ENCODE assay signal across 26 mouse cellular contexts in the genomic region with DNA sequence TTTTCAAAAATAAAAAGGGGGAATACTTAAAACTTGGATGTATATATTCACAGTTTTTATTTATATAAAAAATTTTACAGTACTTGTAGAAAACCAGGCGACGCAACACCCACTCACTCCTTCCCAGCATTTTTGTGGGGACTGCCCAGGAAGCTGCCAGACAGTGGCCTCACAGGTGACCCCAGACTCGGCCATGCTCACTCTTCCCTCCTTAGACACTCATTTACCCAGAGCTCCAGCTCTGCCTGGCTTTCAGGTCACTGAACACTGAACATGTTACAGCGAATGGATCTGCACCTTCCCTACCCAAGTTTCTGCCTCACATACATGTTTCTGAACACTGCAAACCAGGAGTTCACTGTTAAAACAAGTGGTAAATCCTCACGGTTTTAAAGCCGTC. TPM values are rescaled to one million over a fixed set of nuclear protein-coding genes. Genes with fewer than 3 reads are reported as not detected.
"Had no signal": no experiment of that assay in that cellular context is flagged by ENCODE, and none has a peak within 500 bp of the region (broad histone marks: within the 10 kb centered on the region; RNA-seq: fewer than 3 reads in every experiment).

No protein-coding gene starts in this region.

- DNase-seq: gastrocnemius, adult 2 months; gastrocnemius, postnatal 10 days; gastrocnemius, postnatal 25 days; heart, postnatal 10 days; heart, postnatal 4 days; layer of hippocampus, adult 9-11 months; liver; liver, embryonic 13.5 days; liver, postnatal 0 days; lung, adult 2 months had no signal

- H3K27me3 ChIP-seq: heart, embryonic 12.5 days; hindbrain, embryonic 12.5 days; intestine, embryonic 15.5 days; limb, embryonic 12.5 days; liver, embryonic 13.5 days; liver, embryonic 15.5 days had no signal

- H3K27ac ChIP-seq: gastrocnemius, adult 2 months; heart, embryonic 10.5 days; hindbrain, embryonic 10.5 days; hindbrain, embryonic 12.5 days; hindbrain, embryonic 14.5 days; intestine, embryonic 15.5 days; left cerebral cortex, adult 2 months; limb, embryonic 10.5 days; limb, embryonic 12.5 days; liver, embryonic 13.5 days; liver, embryonic 15.5 days had no signal

- H3K9ac ChIP-seq: heart, embryonic 12.5 days; hindbrain, embryonic 12.5 days; hindbrain, embryonic 14.5 days; intestine, embryonic 15.5 days; limb, embryonic 12.5 days; liver, embryonic 13.5 days; liver, embryonic 15.5 days; liver, postnatal 0 days had no signal

- ATAC-seq: forebrain, embryonic 16.5 days; hindbrain, embryonic 16.5 days; inflammation-experienced regulatory T-cells, adult 6 months; intestine, embryonic 15.5 days; intestine, postnatal 0 days; liver, postnatal 0 days had no signal

- H3K9me3 ChIP-seq: heart, embryonic 10.5 days; heart, embryonic 12.5 days; hindbrain, embryonic 10.5 days; hindbrain, embryonic 12.5 days; intestine, embryonic 15.5 days; limb, embryonic 10.5 days; limb, embryonic 12.5 days; liver, embryonic 13.5 days; liver, embryonic 15.5 days had no signal

- H3K4me3 ChIP-seq: gastrocnemius, adult 2 months; heart, embryonic 10.5 days; heart, embryonic 12.5 days; hindbrain, embryonic 10.5 days; hindbrain, embryonic 12.5 days; intestine, embryonic 15.5 days; left cerebral cortex, adult 2 months; limb, embryonic 10.5 days; limb, embryonic 12.5 days; liver, embryonic 13.5 days; liver, embryonic 15.5 days had no signal

- H3K4me2 ChIP-seq: heart, embryonic 12.5 days; hindbrain, embryonic 12.5 days; hindbrain, embryonic 14.5 days; intestine, embryonic 15.5 days; limb, embryonic 12.5 days; liver, embryonic 11.5 days; liver, embryonic 13.5 days; liver, embryonic 15.5 days had no signal

- H3K4me1 ChIP-seq: intestine, embryonic 15.5 days; limb, embryonic 10.5 days; limb, embryonic 12.5 days; liver, embryonic 13.5 days; liver, embryonic 15.5 days had no signal

RNA-seq across cellular contexts. Expression of gene Slc2a12, which starts 59.0 kb away (rescaled TPM):
- total RNA-seq: granulocyte monocyte progenitor cell, adult 5-6 weeks had no signal
- polyA plus RNA-seq: liver, postnatal 0 days had no signal
